Mouse (Mus musculus) brain, embryonic 14.5 days (tissue): ENCODE results near the gene Rdh16.

Experiments
- CTCF ChIP-seq: fragments of 200-500 bp; IDR thresholded peaks from 2 replicates; pipeline ENCODE4 v1.5.1; 2012; ENCODE audit warnings: inconsistent platforms, mild to moderate bottlenecking, moderate library complexity, borderline replicate concordance; ENCODE audit not compliant: insufficient read depth, insufficient read length; ENCODE audit errors: extremely low read depth
- POLR2A ChIP-seq: fragments of 200-500 bp; IDR thresholded peaks from 2 replicates; pipeline ENCODE4 v1.6.1; 2012; ENCODE audit warnings: mild to moderate bottlenecking, inconsistent platforms, borderline replicate concordance; ENCODE audit not compliant: poor library complexity, insufficient read depth, insufficient read length, severe bottlenecking; ENCODE audit errors: extremely low read depth

GRCm38 (mm10) chr10:127763914-127764680 is 36.9 kb upstream of the Rdh16 start:
- TF ChIP-seq POLR2A (no peak), CTCF (no peak)
